Mouse (Mus musculus): ENCODE measurements around the gene Bst1. TPM values are rescaled to one million over a fixed set of nuclear protein-coding genes. Genes with fewer than 3 reads are reported as not detected.
A peak's percentile ranks its signal among the peaks of the same experiment; 100 is the strongest.

The Bst1 gene
- polyA plus RNA-seq (2012; rRNA removed), result 5.6 and 8.4 TPM in 2 replicates

DNA sequence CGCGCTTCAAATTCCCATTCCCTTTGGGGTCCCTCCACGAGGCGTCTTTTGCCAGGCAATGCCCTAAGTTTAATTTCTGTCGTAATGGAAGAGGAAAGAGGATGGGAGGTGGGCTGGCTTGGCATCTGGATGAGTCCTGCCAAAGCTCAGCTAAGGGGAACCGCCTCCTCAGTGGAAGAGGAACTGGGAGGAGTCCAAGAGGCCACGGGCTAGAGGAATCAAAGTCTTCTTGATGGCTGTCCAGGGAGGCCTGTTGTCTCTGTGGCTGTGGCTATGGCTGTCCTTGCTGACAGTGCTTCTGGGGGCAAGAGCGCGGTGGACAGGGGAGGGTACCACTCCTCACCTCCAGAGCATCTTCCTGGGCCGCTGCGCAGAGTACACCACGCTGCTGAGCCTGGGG is at the start of gene Bst1:
TSS of gene Bst1 (plus strand) at position 191 of the 400 bp plus-strand sequence.
- Histone ChIP-seq H3K27me3 (ENCODE audit: control insufficient read depth, insufficient read depth, low read length) (no peaks in the 10 kb centered on the region), H3K27ac (ENCODE audit: insufficient read depth, low read length) (no peak within 1 kb of the TSS), H3K4me1 (ENCODE audit: control insufficient read depth, insufficient read depth, insufficient read length) (peaks cover 10% of the 10 kb centered on the region; the same call in 1 of the 2 replicates), H3K4me3 (ENCODE audit: extremely low read depth, insufficient read depth, insufficient read length) (no peak within 1 kb of the TSS), H3K36me3 (ENCODE audit: control insufficient read depth, insufficient read depth, low read length) (no peaks in the 10 kb centered on the region)
- DNase-seq (ENCODE audit: low read depth in 1 of 2, low spot score in 2 of 2), result no peak
- WGBS, result 60% methylated on average over 12 of the region's 12 CpGs
- no peak for TF ChIP-seq POLR2A (IDR thresholded peaks at IDR 0.05; ENCODE audit: low read depth, low read length)
- TF ChIP-seq CTCF (IDR thresholded peaks at IDR 0.05; ENCODE audit: extremely low read depth, insufficient read depth, insufficient read length, insufficient replicate concordance), result no peak

DNA sequence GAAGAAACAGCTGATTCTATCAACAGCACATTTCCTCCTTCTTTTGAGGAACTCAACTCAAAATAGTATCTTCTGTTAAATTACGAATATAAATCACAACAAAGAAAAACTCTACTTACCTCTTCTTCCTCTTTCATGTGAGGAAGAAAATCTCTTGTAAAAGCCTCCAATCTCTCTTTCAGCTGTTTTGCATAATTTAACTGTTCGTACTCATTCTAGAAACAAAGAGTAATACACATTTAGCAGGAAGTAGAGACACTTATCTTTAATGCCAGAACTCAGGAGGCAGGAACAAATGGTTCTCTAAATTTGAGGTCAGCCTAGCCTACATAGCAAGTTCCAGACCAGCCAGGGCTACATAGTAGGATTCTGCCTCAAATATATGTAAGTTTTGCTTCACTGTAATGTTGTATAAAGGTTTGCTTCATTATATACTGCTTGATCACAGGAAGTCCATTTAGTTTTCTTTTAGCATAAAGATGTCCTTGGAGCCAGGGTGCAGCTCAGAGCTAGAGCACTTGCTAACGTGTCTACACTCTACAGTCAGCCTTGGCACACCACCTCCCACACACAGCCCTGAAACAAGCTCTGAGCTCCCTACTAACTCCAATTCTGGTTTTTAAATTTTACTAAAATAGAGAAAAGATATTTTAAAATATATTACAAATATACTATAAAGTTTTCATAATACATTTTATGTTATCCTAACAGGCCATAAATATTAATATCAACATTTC is 47.9 kb upstream of the Bst1 start:
- H3K4me1 ChIP-seq (ENCODE audit: control insufficient read depth, insufficient read depth, insufficient read length), result peaks cover 8% of the 10 kb centered on the region
- 25% methylated on average over 3 of the region's 3 CpGs for WGBS
- no peaks in the 10 kb centered on the region for H3K27me3 ChIP-seq (ENCODE audit: control insufficient read depth, insufficient read depth, low read length)
- H3K27ac ChIP-seq (ENCODE audit: insufficient read depth, low read length), result peak overlapping the region; percentile 40
- H3K36me3 ChIP-seq (ENCODE audit: control insufficient read depth, insufficient read depth, low read length), result peaks cover 5% of the 10 kb centered on the region
- TF ChIP-seq POLR2A (IDR thresholded peaks at IDR 0.05; ENCODE audit: low read depth, low read length) (no peak), CTCF (IDR thresholded peaks at IDR 0.05; ENCODE audit: extremely low read depth, insufficient read depth, insufficient read length, insufficient replicate concordance) (no peak)
- H3K4me3 ChIP-seq (ENCODE audit: extremely low read depth, insufficient read depth, insufficient read length), result no peak overlapping the region
- DNase-seq (ENCODE audit: low read depth in 1 of 2, low spot score in 2 of 2), result no peak

- peak; percentile 41 to 43 for DNase-seq (ENCODE audit: low read depth in 1 of 2, low spot score in 2 of 2)
- H3K36me3 ChIP-seq (ENCODE audit: control insufficient read depth, insufficient read depth, low read length), result peaks cover 5% of the 10 kb centered on the region
- TF ChIP-seq CTCF (IDR thresholded peaks at IDR 0.05; ENCODE audit: extremely low read depth, insufficient read depth, insufficient read length, insufficient replicate concordance) (no peak), POLR2A (IDR thresholded peaks at IDR 0.05; ENCODE audit: low read depth, low read length) (no peak)
- H3K27ac ChIP-seq (ENCODE audit: insufficient read depth, low read length), result peak overlapping the region; percentile 70
- no peak overlapping the region for H3K4me3 ChIP-seq (ENCODE audit: extremely low read depth, insufficient read depth, insufficient read length)
- 26% methylated on average over 3 of the region's 3 CpGs for WGBS
- H3K27me3 ChIP-seq (ENCODE audit: control insufficient read depth, insufficient read depth, low read length), result no peaks in the 10 kb centered on the region
- peaks cover 8% of the 10 kb centered on the region for H3K4me1 ChIP-seq (ENCODE audit: control insufficient read depth, insufficient read depth, insufficient read length)
These were observed 47.1 kb upstream of the Bst1 start for GRCm38 (mm10) chr5:43771555-43771954.

DNA sequence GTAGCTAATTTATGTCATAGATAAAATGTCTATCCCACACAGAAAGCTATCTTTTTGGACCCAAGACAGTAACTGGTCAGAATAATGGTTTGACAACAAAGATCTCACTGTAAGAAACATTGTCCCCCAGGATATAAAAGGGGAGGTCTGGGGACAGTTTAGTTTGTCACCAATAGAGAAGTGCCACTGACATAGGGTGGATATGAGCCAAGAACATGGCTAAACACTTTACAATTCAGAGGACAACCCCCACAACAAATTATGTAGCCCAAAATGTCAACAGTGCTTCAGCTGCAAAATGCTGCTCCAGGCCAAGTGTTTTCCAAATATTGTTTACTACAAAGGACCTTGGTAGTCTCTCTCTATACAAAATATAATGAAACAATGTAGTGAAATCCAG is 42.3 kb upstream of the Bst1 start:
- Histone ChIP-seq H3K27me3 (ENCODE audit: control insufficient read depth, insufficient read depth, low read length) (no peaks in the 10 kb centered on the region), H3K27ac (ENCODE audit: insufficient read depth, low read length) (no peak overlapping the region), H3K36me3 (ENCODE audit: control insufficient read depth, insufficient read depth, low read length) (no peaks in the 10 kb centered on the region), H3K4me1 (ENCODE audit: control insufficient read depth, insufficient read depth, insufficient read length) (peaks cover 11% of the 10 kb centered on the region), H3K4me3 (ENCODE audit: extremely low read depth, insufficient read depth, insufficient read length) (no peak overlapping the region)
- no peak for TF ChIP-seq POLR2A (IDR thresholded peaks at IDR 0.05; ENCODE audit: low read depth, low read length)
- no peak for TF ChIP-seq CTCF (IDR thresholded peaks at IDR 0.05; ENCODE audit: extremely low read depth, insufficient read depth, insufficient read length, insufficient replicate concordance)
- DNase-seq (ENCODE audit: low read depth in 1 of 2, low spot score in 2 of 2), result no peak

- no peaks in the 10 kb centered on the region for H3K27me3 ChIP-seq (ENCODE audit: control insufficient read depth, insufficient read depth, low read length)
- no peak for TF ChIP-seq CTCF (IDR thresholded peaks at IDR 0.05; ENCODE audit: extremely low read depth, insufficient read depth, insufficient read length, insufficient replicate concordance)
- no peak for TF ChIP-seq POLR2A (IDR thresholded peaks at IDR 0.05; ENCODE audit: low read depth, low read length)
- H3K4me3 ChIP-seq (ENCODE audit: extremely low read depth, insufficient read depth, insufficient read length), result no peak overlapping the region
- peaks cover 8% of the 10 kb centered on the region; the same call in 1 of the 2 replicates for H3K4me1 ChIP-seq (ENCODE audit: control insufficient read depth, insufficient read depth, insufficient read length)
- no peak overlapping the region for H3K27ac ChIP-seq (ENCODE audit: insufficient read depth, low read length)
- no peak for DNase-seq (ENCODE audit: low read depth in 1 of 2, low spot score in 2 of 2)
- 52% methylated on average over 1 of the region's 1 CpGs for WGBS
- H3K36me3 ChIP-seq (ENCODE audit: control insufficient read depth, insufficient read depth, low read length), result no peaks in the 10 kb centered on the region
These were observed 41.7 kb upstream of the Bst1 start for GRCm38 (mm10) chr5:43776993-43777392.

DNA sequence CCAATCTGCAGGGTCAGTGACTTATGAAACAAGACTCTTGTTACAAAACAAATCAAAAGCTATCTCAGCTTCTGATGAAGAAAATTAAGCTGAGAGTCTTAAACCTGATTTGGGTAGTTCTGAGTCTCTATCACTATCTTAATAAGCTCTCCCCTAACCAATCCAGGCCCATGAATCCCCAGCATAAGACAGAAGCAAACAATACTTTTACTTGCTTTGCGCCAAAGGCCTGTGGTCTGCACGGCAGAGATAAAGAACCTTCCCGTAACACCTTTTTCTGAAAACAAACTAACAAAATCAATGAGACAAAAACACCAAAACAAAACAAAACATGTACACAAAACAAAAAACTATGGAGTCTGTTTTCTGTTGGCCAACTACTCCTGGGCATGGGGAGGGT is 40.1 kb upstream of the Bst1 start:
- DNase-seq (ENCODE audit: low read depth in 1 of 2, low spot score in 2 of 2), result no peak
- H3K4me1 ChIP-seq (ENCODE audit: control insufficient read depth, insufficient read depth, insufficient read length), result peaks cover 11% of the 10 kb centered on the region; the same call in 1 of the 2 replicates
- H3K4me3 ChIP-seq (ENCODE audit: extremely low read depth, insufficient read depth, insufficient read length), result no peak overlapping the region
- H3K27me3 ChIP-seq (ENCODE audit: control insufficient read depth, insufficient read depth, low read length), result no peaks in the 10 kb centered on the region
- 84% methylated on average over 3 of the region's 3 CpGs for WGBS
- H3K36me3 ChIP-seq (ENCODE audit: control insufficient read depth, insufficient read depth, low read length), result no peaks in the 10 kb centered on the region
- H3K27ac ChIP-seq (ENCODE audit: insufficient read depth, low read length), result no peak overlapping the region
- TF ChIP-seq CTCF (IDR thresholded peaks at IDR 0.05; ENCODE audit: extremely low read depth, insufficient read depth, insufficient read length, insufficient replicate concordance) (no peak), POLR2A (IDR thresholded peaks at IDR 0.05; ENCODE audit: low read depth, low read length) (no peak)

DNA sequence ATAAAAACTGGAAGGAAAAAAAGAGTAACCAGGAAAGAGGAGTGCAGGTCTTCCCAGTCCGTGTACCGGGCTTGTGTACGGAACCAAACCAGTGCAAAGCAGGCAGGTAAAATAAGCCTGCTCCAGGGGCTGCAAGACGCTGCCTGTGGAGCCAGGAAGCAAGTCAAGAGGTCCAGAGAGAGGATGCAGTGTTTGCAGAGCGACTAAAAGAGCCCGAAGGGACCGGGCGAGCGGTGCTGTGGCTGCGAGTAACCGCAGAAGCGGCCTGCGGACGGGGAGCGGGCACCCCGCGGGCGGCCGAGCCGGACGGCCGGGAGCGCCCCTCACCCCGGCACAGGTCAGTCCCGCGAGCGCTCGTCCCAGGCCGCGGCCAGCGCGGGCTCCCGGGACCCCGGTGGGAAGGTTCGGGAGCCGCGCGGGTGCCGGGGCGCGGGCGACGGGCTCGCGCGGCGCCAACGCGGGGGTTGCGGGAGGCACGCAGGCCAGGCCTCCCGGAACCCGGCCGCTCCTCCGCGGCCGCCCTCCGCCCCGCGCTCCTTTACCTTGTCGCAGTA is 37.2 kb upstream of the Bst1 start:
- Histone ChIP-seq H3K27ac (ENCODE audit: insufficient read depth, low read length) (peak overlapping the region; percentile 93), H3K4me1 (ENCODE audit: control insufficient read depth, insufficient read depth, insufficient read length) (peaks cover 11% of the 10 kb centered on the region; the same call in 1 of the 2 replicates), H3K4me3 (ENCODE audit: extremely low read depth, insufficient read depth, insufficient read length) (peak overlapping the region; percentile 97), H3K27me3 (ENCODE audit: control insufficient read depth, insufficient read depth, low read length) (no peaks in the 10 kb centered on the region), H3K36me3 (ENCODE audit: control insufficient read depth, insufficient read depth, low read length) (no peaks in the 10 kb centered on the region)
- under 1% methylated on average over 56 of the region's 61 CpGs for WGBS
- TF ChIP-seq CTCF (IDR thresholded peaks at IDR 0.05; ENCODE audit: extremely low read depth, insufficient read depth, insufficient read length, insufficient replicate concordance) (no peak), POLR2A (IDR thresholded peaks at IDR 0.05; ENCODE audit: low read depth, low read length) (no peak)
- peak in 1 of 2 experiments; percentile 34 for DNase-seq (ENCODE audit: low read depth in 1 of 2, low spot score in 2 of 2)

Data from spleen, adult 2 months (tissue).